Comparison of ENCODE assay signal across 9 mouse cellular contexts in genomic region chr4:136526412-136526811, GRCm38 (mm10). TPM values are rescaled to one million over a fixed set of nuclear protein-coding genes. Genes with fewer than 3 reads are reported as not detected.
DNase-seq lines count a peak whose midpoint lies in the region; ATAC-seq and TF ChIP-seq lines count a peak whose summit lies in the region.
"Had no signal": no experiment of that assay in that cellular context is flagged by ENCODE, and none has a peak within 500 bp of the region (broad histone marks: within the 10 kb centered on the region; RNA-seq: fewer than 3 reads in every experiment).

No protein-coding gene starts in this region.

- no peaks in the 10 kb centered on the region for H3K9me3 ChIP-seq in heart, embryonic 11.5 days (replicated peaks; ENCODE audit: control insufficient read depth, low read length)
- H3K9me3 ChIP-seq in heart, embryonic 16.5 days (replicated peaks; ENCODE audit: control insufficient read depth, low read length) = no peaks in the 10 kb centered on the region
- H3K9me3 ChIP-seq: limb, embryonic 15.5 days had no signal

- peak; percentile 81 for TF ChIP-seq CTCF in heart, adult 2 months (IDR thresholded peaks at IDR 0.05)
- peak; percentile 78; the same call in 1 of the 2 replicates for TF ChIP-seq CTCF in small intestine, adult 2 months (IDR thresholded peaks at IDR 0.05; ENCODE audit: extremely low read depth, insufficient read length, insufficient replicate concordance, low read depth, low read length)

- TF ChIP-seq POLR2A in heart, adult 2 months (IDR thresholded peaks at IDR 0.05; ENCODE audit: insufficient read depth, low read depth, low read length) = no peak
- no peak for TF ChIP-seq POLR2A in small intestine, adult 2 months (IDR thresholded peaks at IDR 0.05; ENCODE audit: low read depth, low read length)

- no peaks in the 10 kb centered on the region for H3K27me3 ChIP-seq in heart, adult 2 months (ENCODE audit: control insufficient read depth, insufficient read depth, low read length)
- no peaks in the 10 kb centered on the region for H3K27me3 ChIP-seq in heart, embryonic 11.5 days (ENCODE audit: control insufficient read depth, insufficient read depth, low read length)
- no peaks in the 10 kb centered on the region for H3K27me3 ChIP-seq in heart, embryonic 16.5 days (ENCODE audit: control insufficient read depth, insufficient read depth, low read length)
- no peaks in the 10 kb centered on the region for H3K27me3 ChIP-seq in small intestine, adult 2 months (ENCODE audit: control insufficient read depth, insufficient read depth, low read length)
- H3K27me3 ChIP-seq: limb, embryonic 15.5 days had no signal

- DNase-seq in heart, adult 2 months = peak; percentile 54 to 73
- DNase-seq in NIH3T3 (ENCODE audit: low read depth) = peak; percentile 76
- DNase-seq in cerebellum, postnatal 25 days = peak; percentile 71 to 84
- peak; percentile 66 for DNase-seq in kidney, postnatal 14 days
- peak; percentile 74 for DNase-seq in lung, postnatal 14 days

- intact Hi-C loops in heart, adult 2 months (cut with DNase I) = loop anchor here (1.0 to 5.0 kb wide), 5 partner anchors 72 to 159 kb away; partner anchors contain the start of gene Kdm1a

- no peak overlapping the region for H3K9ac ChIP-seq in heart, adult 2 months (ENCODE audit: low read depth, low read length)
- H3K9ac ChIP-seq in heart, embryonic 11.5 days (ENCODE audit: low read depth, low read length) = no peak overlapping the region
- no peak overlapping the region for H3K9ac ChIP-seq in heart, embryonic 16.5 days (ENCODE audit: low read length)
- H3K9ac ChIP-seq: limb, embryonic 15.5 days had no signal

- H3K4me3 ChIP-seq in heart, adult 2 months = no peak overlapping the region
- H3K4me3 ChIP-seq in heart, embryonic 11.5 days (ENCODE audit: low read depth, low read length) = no peak overlapping the region
- no peak overlapping the region for H3K4me3 ChIP-seq in heart, embryonic 16.5 days (ENCODE audit: low read length)
- H3K4me3 ChIP-seq in small intestine, adult 2 months (ENCODE audit: low read depth, low read length) = no peak overlapping the region
- H3K4me3 ChIP-seq: limb, embryonic 15.5 days had no signal

- ATAC-seq in heart, embryonic 11.5 days (replicated peaks; ENCODE audit: insufficient number of reproducible peaks, low FRiP score, low TSS enrichment) = no peak
- ATAC-seq in heart, embryonic 16.5 days (replicated peaks; ENCODE audit: extremely low read depth, insufficient read depth, low FRiP score) = peak; percentile 58; the same call in 1 of the 2 replicates

- peaks cover 1% of the 10 kb centered on the region for H3K4me1 ChIP-seq in heart, adult 2 months (ENCODE audit: control insufficient read depth, insufficient read depth, low read length)
- no peaks in the 10 kb centered on the region for H3K4me1 ChIP-seq in heart, embryonic 11.5 days (ENCODE audit: control insufficient read depth, insufficient read depth, low read length)
- H3K4me1 ChIP-seq in heart, embryonic 16.5 days (ENCODE audit: control insufficient read depth, insufficient read depth, low read length) = no peaks in the 10 kb centered on the region
- no peaks in the 10 kb centered on the region for H3K4me1 ChIP-seq in small intestine, adult 2 months (ENCODE audit: control insufficient read depth, insufficient read depth, insufficient read length, low read length)
- H3K4me1 ChIP-seq: limb, embryonic 15.5 days had no signal

- H3K4me2 ChIP-seq in heart, embryonic 11.5 days = no peak overlapping the region
- H3K4me2 ChIP-seq in heart, embryonic 16.5 days (ENCODE audit: low read depth, low read length) = no peak overlapping the region
- H3K4me2 ChIP-seq: limb, embryonic 15.5 days had no signal

- H3K36me3 ChIP-seq in heart, adult 2 months (ENCODE audit: control insufficient read depth, insufficient read depth, low read length) = peaks cover 13% of the 10 kb centered on the region
- H3K36me3 ChIP-seq in heart, embryonic 11.5 days (ENCODE audit: control insufficient read depth, insufficient read depth, low read length) = peaks cover 3% of the 10 kb centered on the region; the same call in 1 of the 2 replicates
- no peaks in the 10 kb centered on the region for H3K36me3 ChIP-seq in heart, embryonic 16.5 days (ENCODE audit: control insufficient read depth, insufficient read depth)
- H3K36me3 ChIP-seq in small intestine, adult 2 months (ENCODE audit: control insufficient read depth, insufficient read depth, low read length) = peaks cover 19% of the 10 kb centered on the region

- WGBS in heart, adult 2 months = 20% methylated on average over 4 of the region's 4 CpGs
- WGBS in heart, embryonic 11.5 days (ENCODE audit: insufficient replicate concordance) = 23% methylated on average over 4 of the region's 4 CpGs
- 17% methylated on average over 4 of the region's 4 CpGs for WGBS in heart, embryonic 16.5 days
- WGBS in small intestine, adult 2 months = 24% methylated on average over 4 of the region's 4 CpGs

- H3K79me2 ChIP-seq in heart, adult 2 months (replicated peaks; ENCODE audit: control insufficient read depth, insufficient read depth, low read length) = peaks cover 4% of the 10 kb centered on the region

- TF ChIP-seq EP300 in heart, adult 2 months (IDR thresholded peaks at IDR 0.05; ENCODE audit: insufficient read depth, low read depth, low read length) = 0 out of 2 replicates have a peak, but pooled peaks have one; percentile 34

- no peak overlapping the region for H3K27ac ChIP-seq in heart, adult 2 months
- no peak overlapping the region for H3K27ac ChIP-seq in heart, embryonic 11.5 days (ENCODE audit: low read depth, low read length)
- no peak overlapping the region for H3K27ac ChIP-seq in heart, embryonic 16.5 days (ENCODE audit: low read length)
- no peak overlapping the region for H3K27ac ChIP-seq in small intestine, adult 2 months (ENCODE audit: insufficient read depth, low read depth, low read length)
- H3K27ac ChIP-seq: limb, embryonic 15.5 days had no signal

RNA-seq across cellular contexts. Expression of gene Luzp1, which starts 56.9 kb away (rescaled TPM):
- total RNA-seq in heart, adult 2 months (2021) = 10 to 100 TPM; 36.5 to 37.8 TPM
- polyA plus RNA-seq in heart, adult 2 months (2012; rRNA removed) = 11.0 and 21.4 TPM in 2 replicates
- 85.8 and 108 TPM in 2 replicates for polyA plus RNA-seq in heart, embryonic 11.5 days (2014; fragmentation: Nextera tagmentation; extraction: Ambion mirVana)
- 96.1 and 97.5 TPM in 2 replicates for polyA plus RNA-seq in heart, embryonic 16.5 days (2015; fragmentation: Nextera tagmentation; extraction: Ambion mirVana)
- 6.6 and 18.0 TPM in 2 replicates for polyA plus RNA-seq in small intestine, adult 2 months (2012; rRNA removed)
